Mouse (Mus musculus) heart, postnatal 0 days (tissue): ENCODE results near the gene Aloxe3. TPM values are rescaled to one million over a fixed set of nuclear protein-coding genes. Genes with fewer than 3 reads are reported as not detected.
A peak's percentile ranks its signal among the peaks of the same experiment; 100 is the strongest.

Experiments
- ATAC-seq: fragments of 200-750 bp; cut with Nextera tagmentation; 2 replicates; pipeline ENCODE4 v1.8.0; 2017; ENCODE audit warnings: low read depth, moderate number of reproducible peaks, moderate library complexity; ENCODE audit not compliant: insufficient read depth
- DNase-seq: peaks from one replicate; pipeline ENCODE4 v3.0.0-alpha.2; 2016; ENCODE audit warnings: low spot score
- H3K27ac ChIP-seq: fragments of 300-500 bp; sonication (generic); 2 replicates; pipeline ENCODE4 v1.5.1; 2014; ENCODE audit warnings: low read depth, mild to moderate bottlenecking
- H3K27me3 ChIP-seq: fragments of 300-500 bp; sonication (generic); 2 replicates; pipeline ENCODE4 v1.6.1; 2014; ENCODE audit warnings: low read length, mixed read lengths; ENCODE audit not compliant: control insufficient read depth, insufficient read depth
- H3K36me3 ChIP-seq: fragments of 300-500 bp; sonication (generic); replicated peaks from 2 replicates; pipeline ENCODE4 v1.6.1; 2014; ENCODE audit warnings: low read length, mixed read lengths; ENCODE audit not compliant: control insufficient read depth, insufficient read depth
- H3K4me1 ChIP-seq: fragments of 300-500 bp; sonication (generic); 2 replicates; pipeline ENCODE4 v1.6.1; 2014; ENCODE audit warnings: antibody characterized with exemption; ENCODE audit not compliant: control insufficient read depth, insufficient read depth
- H3K4me2 ChIP-seq: fragments of 300-500 bp; sonication (generic); 2 replicates; pipeline ENCODE4 v1.6.1; 2014; ENCODE audit warnings: low read depth, mild to moderate bottlenecking, low read length, moderate library complexity
- H3K4me3 ChIP-seq: fragments of 300-500 bp; sonication (generic); 2 replicates; pipeline ENCODE4 v1.5.1; 2014; ENCODE audit warnings: low read depth, low read length
- H3K9ac ChIP-seq: fragments of 300-500 bp; sonication (generic); replicated peaks from 2 replicates; pipeline ENCODE4 v1.6.1; 2014; ENCODE audit warnings: low read depth, low read length, mixed read lengths
- H3K9me3 ChIP-seq: fragments of 300-500 bp; sonication (generic); replicated peaks from 2 replicates; pipeline ENCODE4 v1.6.1; 2016; ENCODE audit warnings: low read length; ENCODE audit not compliant: control insufficient read depth
- CTCF ChIP-seq: IDR thresholded peaks from 2 replicates; pipeline ENCODE4 v1.5.1; 2016; ENCODE audit warnings: antibody characterized with exemption, control low read depth, low read depth
- EP300 ChIP-seq: IDR thresholded peaks from 2 replicates; pipeline ENCODE4 v1.6.1; 2016; ENCODE audit warnings: antibody characterized with exemption, low read depth
- WGBS: fragments of 180-500 bp; shearing (Covaris S2); extraction: QIAGEN DNeasy Blood & Tissue Kit; methylation state at CpG from one replicate; pipeline ENCODE4 v1.1.7; 2014; 5-methylcytosine and 5-hydroxymethylcytosine counted together
- polyA plus RNA-seq: library from polyadenylated mRNA; unstranded; fragments of >200 nt; fragmentation: Nextera tagmentation; extraction: Ambion mirVana; gene quantifications from 2 replicates; pipeline ENCODE4 v1.2.1, GENCODE M21; 2015
- total RNA-seq: library from RNA; depleted of rRNA; stranded (reverse); fragments of >200 nt; gene quantifications from 2 replicates; pipeline ENCODE4 v1.2.3, GENCODE M21; 2014; ENCODE audit warnings: low replicate concordance

Aloxe3 gene
- total and polyA plus RNA-seq, 2 experiments from 2014 or later, result not detected

DNA sequence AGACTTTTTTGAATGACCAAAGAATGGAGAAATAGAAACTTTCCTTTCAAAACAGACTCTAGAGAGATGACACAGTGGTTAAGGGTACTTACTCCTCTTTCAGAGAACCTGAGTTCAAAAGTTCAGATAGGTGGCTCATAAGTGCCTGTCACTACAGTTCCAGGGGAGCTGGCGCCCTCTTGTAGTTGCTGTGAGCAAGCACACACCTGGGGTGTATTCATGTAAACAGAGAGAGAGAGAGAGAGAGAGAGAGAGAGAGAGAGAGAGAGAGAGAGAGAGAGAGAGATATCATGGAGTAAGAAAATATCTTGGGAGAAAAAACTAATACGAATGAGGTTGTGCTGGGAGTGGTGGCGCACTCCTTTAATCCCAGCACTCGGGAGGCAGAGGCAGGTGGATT is 54.4 kb downstream of the Aloxe3 start:
- no peak for ATAC-seq
- no peak overlapping the region for H3K27ac ChIP-seq
- H3K9me3 ChIP-seq, result no peaks in the 10 kb centered on the region
- TF ChIP-seq EP300 (no peak), CTCF (no peak)
- H3K9ac ChIP-seq, result no peak overlapping the region
- H3K27me3 ChIP-seq, result no peaks in the 10 kb centered on the region
- H3K36me3 ChIP-seq, result no peaks in the 10 kb centered on the region
- DNase-seq, result no peak
- no peak overlapping the region for H3K4me3 ChIP-seq
- 82% methylated on average over 4 of the region's 4 CpGs for WGBS
- no peaks in the 10 kb centered on the region for H3K4me1 ChIP-seq
- no peak overlapping the region for H3K4me2 ChIP-seq

DNA sequence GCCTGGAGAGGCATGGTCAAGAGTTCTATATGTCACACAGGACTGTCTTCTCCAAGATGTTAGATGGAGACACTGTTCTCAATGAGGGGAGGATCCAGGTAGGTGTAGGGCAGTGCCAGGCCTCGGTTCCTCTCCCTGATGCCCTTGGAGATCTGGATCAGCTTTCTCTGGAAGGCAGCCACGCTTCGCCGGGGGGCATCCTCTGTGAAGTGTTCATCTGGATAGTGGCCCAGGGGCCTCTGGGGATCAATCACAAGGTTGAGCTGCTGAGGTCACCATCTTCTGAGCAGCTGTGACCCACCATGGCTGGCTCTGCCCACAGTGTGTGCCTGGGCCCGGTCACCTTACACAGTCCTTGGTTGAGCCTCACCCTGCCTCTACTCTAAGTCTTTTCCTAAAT is 59.3 kb downstream of the Aloxe3 start:
- H3K9me3 ChIP-seq, result no peaks in the 10 kb centered on the region
- no peak overlapping the region for H3K4me3 ChIP-seq
- no peaks in the 10 kb centered on the region for H3K36me3 ChIP-seq
- no peaks in the 10 kb centered on the region for H3K4me1 ChIP-seq
- TF ChIP-seq EP300, result no peak
- TF ChIP-seq CTCF, result no peak
- no peaks in the 10 kb centered on the region for H3K27me3 ChIP-seq
- WGBS, result 81% methylated on average over 5 of the region's 5 CpGs
- H3K27ac ChIP-seq, result no peak overlapping the region
- DNase-seq (no peak), ATAC-seq (no peak)
- no peak overlapping the region for H3K4me2 ChIP-seq
- no peak overlapping the region for H3K9ac ChIP-seq

- Histone ChIP-seq H3K27ac (no peak overlapping the region), H3K9me3 (no peaks in the 10 kb centered on the region), H3K4me3 (no peak overlapping the region), H3K36me3 (no peaks in the 10 kb centered on the region), H3K4me1 (no peaks in the 10 kb centered on the region), H3K9ac (no peak overlapping the region), H3K27me3 (no peaks in the 10 kb centered on the region), H3K4me2 (no peak overlapping the region)
- 75% methylated on average over 6 of the region's 6 CpGs for WGBS
- no peak for ATAC-seq
- TF ChIP-seq CTCF, result no peak
- TF ChIP-seq EP300, result no peak
- DNase-seq, result no peak
Observed at GRCm38 (mm10) chr11:69185936-69186335, 60.2 kb downstream of the Aloxe3 start.

DNA sequence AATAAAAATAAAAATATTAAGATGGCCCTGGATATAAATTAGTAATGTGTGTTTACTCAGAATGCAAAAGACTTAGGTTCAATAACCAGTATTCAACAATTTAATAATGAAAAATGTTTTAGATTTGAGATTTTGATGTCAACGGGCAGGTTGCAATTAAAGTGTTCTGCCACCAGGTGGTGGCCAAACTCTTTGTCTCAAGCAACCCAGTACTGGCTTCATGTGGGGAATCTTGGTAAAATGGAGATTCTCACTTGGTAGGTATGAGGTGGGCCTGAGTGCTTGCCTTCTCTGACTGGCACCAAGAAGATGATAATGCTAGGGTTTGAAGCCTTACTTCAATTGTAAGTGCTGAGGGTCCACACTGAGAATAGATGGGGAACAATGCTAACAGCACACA is 67.1 kb downstream of the Aloxe3 start:
- Histone ChIP-seq H3K27ac (no peak overlapping the region), H3K27me3 (peaks cover 14% of the 10 kb centered on the region), H3K4me1 (peaks cover 8% of the 10 kb centered on the region), H3K9ac (no peak overlapping the region), H3K9me3 (no peaks in the 10 kb centered on the region), H3K4me2 (no peak overlapping the region), H3K4me3 (no peak overlapping the region), H3K36me3 (no peaks in the 10 kb centered on the region)
- ATAC-seq (no peak), DNase-seq (peak; percentile 45)
- WGBS, result 3% methylated on average over 1 of the region's 1 CpGs
- TF ChIP-seq EP300, result no peak
- peak; percentile 89 for TF ChIP-seq CTCF

DNA sequence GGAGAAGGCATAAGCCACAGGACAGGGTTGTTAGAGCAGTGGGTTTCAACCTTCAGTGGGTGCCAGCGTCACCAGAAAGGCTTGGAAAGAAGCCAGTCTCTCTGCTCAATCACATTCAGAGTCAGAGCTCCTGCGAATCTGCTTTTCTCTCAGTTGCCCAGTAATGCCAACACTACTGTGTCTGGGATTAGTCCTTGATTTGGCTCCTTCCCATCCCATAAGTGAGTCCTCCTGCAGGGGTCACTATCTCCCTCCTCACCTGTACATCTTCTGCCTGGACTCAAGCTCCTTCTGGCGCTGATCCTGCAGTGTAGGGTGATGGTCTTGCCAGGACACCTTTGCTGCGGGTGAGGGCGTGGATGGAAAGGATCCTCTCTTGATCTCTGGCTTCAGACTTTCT is 71.1 kb downstream of the Aloxe3 start:
- no peak for ATAC-seq
- TF ChIP-seq EP300 (no peak), CTCF (peak; percentile 24; the same call in 1 of the 2 replicates)
- DNase-seq, result no peak
- Histone ChIP-seq H3K9ac (no peak overlapping the region), H3K9me3 (no peaks in the 10 kb centered on the region), H3K27ac (no peak overlapping the region), H3K36me3 (no peaks in the 10 kb centered on the region), H3K4me2 (peak overlapping the region; percentile 49), H3K27me3 (peaks cover 17% of the 10 kb centered on the region), H3K4me3 (peak overlapping the region; percentile 26; the same call in 1 of the 2 replicates), H3K4me1 (peaks cover 8% of the 10 kb centered on the region)
- 4% methylated on average over 5 of the region's 5 CpGs for WGBS

DNA sequence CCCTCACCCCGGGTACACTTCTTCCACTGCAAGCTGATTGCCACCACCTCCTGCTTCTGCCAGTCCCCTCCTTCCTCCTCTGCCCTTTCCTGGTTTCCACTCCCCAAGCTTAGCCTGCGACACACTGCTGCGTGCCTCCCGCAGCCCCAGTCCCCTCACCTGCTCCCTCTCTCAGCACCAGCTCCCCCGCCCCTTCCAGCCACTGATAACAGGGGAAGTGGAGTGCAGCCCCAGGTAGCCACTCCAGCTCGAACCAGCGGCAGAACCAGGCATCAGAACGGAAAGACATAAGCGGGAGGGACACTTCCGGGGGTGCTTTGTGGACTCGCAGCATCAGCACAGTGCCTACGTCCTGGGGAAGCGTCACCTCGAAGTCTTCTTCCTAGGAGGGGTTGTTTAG is 71.5 kb downstream of the Aloxe3 start:
- Histone ChIP-seq H3K4me3 (peak overlapping the region; percentile 26), H3K27ac (no peak overlapping the region), H3K4me2 (peak overlapping the region; percentile 49), H3K36me3 (no peaks in the 10 kb centered on the region), H3K27me3 (peaks cover 17% of the 10 kb centered on the region), H3K9me3 (no peaks in the 10 kb centered on the region), H3K4me1 (peaks cover 8% of the 10 kb centered on the region), H3K9ac (0 out of 2 replicates have a peak overlapping the region, but pooled peaks have one; percentile 23)
- ATAC-seq (no peak), DNase-seq (no peak)
- TF ChIP-seq CTCF, result no peak
- no peak for TF ChIP-seq EP300
- WGBS, result 0% methylated on average over 14 of the region's 14 CpGs
